16 mouse cellular contexts compared by ENCODE assay signal in genomic region chr3:60759046-60759445, GRCm38 (mm10).
"Had no signal": no experiment of that assay in that cellular context is flagged by ENCODE, and none has a peak within 500 bp of the region (broad histone marks: within the 10 kb centered on the region; RNA-seq: fewer than 3 reads in every experiment).

No protein-coding gene starts in this region.

- H3K9me3 ChIP-seq: neural tube, embryonic 13.5 days; neural tube, embryonic 15.5 days; stomach, embryonic 15.5 days had no signal

- H3K4me3 ChIP-seq: neural tube, embryonic 13.5 days; neural tube, embryonic 15.5 days; stomach, embryonic 15.5 days had no signal

- H3K27me3 ChIP-seq: neural tube, embryonic 13.5 days; neural tube, embryonic 15.5 days; stomach, embryonic 15.5 days had no signal

- H3K27ac ChIP-seq: neural tube, embryonic 13.5 days; neural tube, embryonic 15.5 days; stomach, embryonic 15.5 days; stomach, postnatal 0 days had no signal

- DNase-seq: retina, postnatal 1 day; right cerebral cortex, adult 18-20 months; right cerebral cortex, postnatal 14 days; right cerebral cortex, postnatal 25 days; right cerebral cortex, postnatal 4 days; spleen, adult 18-20 months; thymus, adult 18-20 months; thymus, adult 2 months; thymus, postnatal 14 days; thymus, postnatal 25 days; thymus, postnatal 36 days; thymus, postnatal 4 days had no signal

- H3K36me3 ChIP-seq: neural tube, embryonic 13.5 days; neural tube, embryonic 15.5 days; stomach, embryonic 15.5 days had no signal

- H3K4me2 ChIP-seq: neural tube, embryonic 13.5 days; neural tube, embryonic 15.5 days; stomach, embryonic 15.5 days had no signal

- H3K9ac ChIP-seq: neural tube, embryonic 13.5 days; neural tube, embryonic 15.5 days; stomach, embryonic 15.5 days had no signal

- H3K4me1 ChIP-seq: neural tube, embryonic 13.5 days; neural tube, embryonic 15.5 days; stomach, embryonic 15.5 days had no signal
